Mouse (Mus musculus): ENCODE measurements around the gene Lrmp. TPM values are rescaled to one million over a fixed set of nuclear protein-coding genes. Genes with fewer than 3 reads are reported as not detected.
"Not testable (repeated sequence)": the region's sequence is repeated elsewhere in the genome, so short reads cannot be mapped to it uniquely, and the experiment has no call there.

The Lrmp gene
- total and polyA plus RNA-seq, 3 experiments = 0.04 to 0.05 TPM; not detected in 1

DNA sequence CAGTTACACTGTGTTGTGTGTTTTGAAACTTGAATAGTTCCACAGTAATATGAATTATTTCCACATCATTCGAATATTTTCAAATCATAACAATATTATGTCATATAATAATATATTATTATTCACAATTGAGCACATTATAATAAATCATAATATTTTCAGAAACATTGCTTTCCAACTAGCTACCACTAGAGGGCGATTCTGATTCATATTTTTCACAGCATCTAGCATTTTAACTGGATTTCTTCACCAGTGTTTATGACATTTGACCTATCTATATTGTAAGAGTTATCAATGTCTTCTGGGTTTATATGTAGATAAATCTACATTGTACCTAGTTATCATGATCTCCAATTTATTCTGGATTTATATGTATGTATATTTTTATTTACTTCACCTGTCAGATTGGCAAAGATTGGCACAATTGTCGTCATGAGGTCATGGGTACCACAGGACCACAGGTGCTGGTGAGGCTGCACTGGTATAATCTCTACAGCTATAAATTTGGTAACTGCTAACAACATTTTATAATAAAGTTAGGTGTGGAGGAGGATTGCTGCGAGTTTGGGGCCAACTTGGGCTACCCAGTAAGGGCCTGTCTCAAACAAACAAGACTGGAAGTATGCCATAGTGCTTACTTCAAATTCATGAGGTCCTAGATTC lies 26.9 kb upstream of the Lrmp start:
- Histone ChIP-seq H3K4me1 (ENCODE audit: insufficient read depth, low read depth, low read length) (no peaks in the 10 kb centered on the region), H3K27me3 (ENCODE audit: insufficient read depth, low read length) (no peaks in the 10 kb centered on the region), H3K9me3 (replicated peaks) (peaks cover 33% of the 10 kb centered on the region), H3K4me3 (ENCODE audit: low read depth, low read length) (no peak overlapping the region), H3K36me3 (replicated peaks) (no peaks in the 10 kb centered on the region)
- no peak for TF ChIP-seq GATA1 (IDR thresholded peaks at IDR 0.05; ENCODE audit: borderline replicate concordance, low read length)
- TF ChIP-seq TAL1 (conservative IDR thresholded peaks at IDR 0.05; ENCODE audit: low read depth, low read length) = no peak
- TF ChIP-seq POLR2AphosphoS5 (IDR thresholded peaks at IDR 0.05; ENCODE audit: insufficient replicate concordance, low read depth, low read length) = no peak
- no peak for TF ChIP-seq CTCF (IDR thresholded peaks at IDR 0.05; ENCODE audit: low read depth, low read length)
- no peak for TF ChIP-seq GATA2 (IDR thresholded peaks at IDR 0.05; ENCODE audit: borderline replicate concordance, low read depth, low read length)
- DNase-seq (ENCODE audit: low spot score) (no peak), ATAC-seq (ENCODE audit: extremely low read depth, insufficient number of reproducible peaks, low FRiP score, poor library complexity, severe bottlenecking) (no peak)

DNA sequence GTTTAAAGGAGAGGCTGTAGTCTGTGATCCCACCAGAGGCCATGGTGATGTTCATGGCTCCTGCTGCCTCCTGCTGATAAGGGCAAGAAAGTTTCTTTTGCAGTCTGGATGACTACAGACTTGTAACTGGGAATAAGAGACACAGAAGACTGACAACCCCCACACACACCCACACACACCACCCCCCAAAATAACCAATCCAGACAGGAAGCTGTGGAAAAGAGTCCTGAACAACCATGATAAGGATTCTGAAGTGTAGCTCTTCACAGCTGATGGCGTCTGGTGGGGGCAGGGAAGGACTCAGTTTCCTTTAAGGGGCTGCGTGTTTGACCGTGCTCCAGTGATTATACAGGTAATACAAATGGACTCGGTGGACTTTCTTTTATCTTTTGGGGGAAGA lies 26.1 kb upstream of the Lrmp start:
- no peaks in the 10 kb centered on the region for H3K27me3 ChIP-seq (ENCODE audit: insufficient read depth, low read length)
- no peaks in the 10 kb centered on the region for H3K4me1 ChIP-seq (ENCODE audit: insufficient read depth, low read depth, low read length)
- ATAC-seq (ENCODE audit: extremely low read depth, insufficient number of reproducible peaks, low FRiP score, poor library complexity, severe bottlenecking) (no peak), DNase-seq (ENCODE audit: low spot score) (no peak)
- no peak overlapping the region for H3K4me3 ChIP-seq (ENCODE audit: low read depth, low read length)
- no peaks in the 10 kb centered on the region for H3K36me3 ChIP-seq (replicated peaks)
- peaks cover 32% of the 10 kb centered on the region for H3K9me3 ChIP-seq (replicated peaks)
- no peak for TF ChIP-seq TAL1 (conservative IDR thresholded peaks at IDR 0.05; ENCODE audit: low read depth, low read length)
- no peak for TF ChIP-seq GATA1 (IDR thresholded peaks at IDR 0.05; ENCODE audit: borderline replicate concordance, low read length)
- TF ChIP-seq GATA2 (IDR thresholded peaks at IDR 0.05; ENCODE audit: borderline replicate concordance, low read depth, low read length) = no peak

GRCm38 (mm10) chr6:145090201-145090863 lies 25.1 kb upstream of the Lrmp start:
- no peak for DNase-seq (ENCODE audit: low spot score)
- Histone ChIP-seq H3K9me3 (replicated peaks) (peaks cover 39% of the 10 kb centered on the region), H3K4me3 (ENCODE audit: low read depth, low read length) (no peak overlapping the region), H3K27me3 (ENCODE audit: insufficient read depth, low read length) (no peaks in the 10 kb centered on the region), H3K4me1 (ENCODE audit: insufficient read depth, low read depth, low read length) (no peaks in the 10 kb centered on the region), H3K36me3 (replicated peaks) (no peaks in the 10 kb centered on the region)
- no peak for TF ChIP-seq POLR2AphosphoS5 (IDR thresholded peaks at IDR 0.05; ENCODE audit: insufficient replicate concordance, low read depth, low read length)
- no peak for ATAC-seq (ENCODE audit: extremely low read depth, insufficient number of reproducible peaks, low FRiP score, poor library complexity, severe bottlenecking)

DNA sequence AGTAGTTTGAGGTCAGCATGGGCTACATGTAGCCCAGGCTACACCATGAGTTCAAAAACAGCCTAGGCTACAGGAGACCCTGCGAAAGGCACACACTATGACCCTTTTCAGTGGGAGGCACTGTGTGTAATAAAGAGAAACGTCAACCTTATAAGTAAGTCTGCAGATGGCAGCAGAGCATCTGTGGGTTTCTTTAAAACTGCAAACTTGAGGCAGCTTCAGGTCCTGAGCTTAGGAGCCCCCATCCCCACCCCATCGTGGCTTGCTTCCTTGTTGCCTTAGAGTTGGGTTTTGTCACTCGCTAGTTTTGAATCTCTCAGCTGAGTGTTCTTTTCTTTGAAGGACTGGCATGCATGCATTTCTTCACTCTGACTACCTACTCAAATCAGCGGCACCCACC lies 24.5 kb upstream of the Lrmp start:
- ATAC-seq (ENCODE audit: extremely low read depth, insufficient number of reproducible peaks, low FRiP score, poor library complexity, severe bottlenecking) (no peak), DNase-seq (ENCODE audit: low spot score) (no peak)
- Histone ChIP-seq H3K36me3 (replicated peaks) (no peaks in the 10 kb centered on the region), H3K4me3 (ENCODE audit: low read depth, low read length) (no peak overlapping the region), H3K27me3 (ENCODE audit: insufficient read depth, low read length) (no peaks in the 10 kb centered on the region), H3K9me3 (replicated peaks) (peaks cover 39% of the 10 kb centered on the region), H3K4me1 (ENCODE audit: insufficient read depth, low read depth, low read length) (no peaks in the 10 kb centered on the region)
- TF ChIP-seq GATA2 (IDR thresholded peaks at IDR 0.05; ENCODE audit: borderline replicate concordance, low read depth, low read length) = no peak
- TF ChIP-seq CTCF (IDR thresholded peaks at IDR 0.05; ENCODE audit: low read depth, low read length) = no peak
- TF ChIP-seq GATA1 (IDR thresholded peaks at IDR 0.05; ENCODE audit: borderline replicate concordance, low read length) = no peak
- TF ChIP-seq POLR2AphosphoS5 (IDR thresholded peaks at IDR 0.05; ENCODE audit: insufficient replicate concordance, low read depth, low read length) = no peak
- no peak for TF ChIP-seq TAL1 (conservative IDR thresholded peaks at IDR 0.05; ENCODE audit: low read depth, low read length)

- Histone ChIP-seq H3K36me3 (replicated peaks) (no peaks in the 10 kb centered on the region), H3K4me3 (ENCODE audit: low read depth, low read length) (no peak overlapping the region), H3K9me3 (replicated peaks) (peaks cover 43% of the 10 kb centered on the region), H3K4me1 (ENCODE audit: insufficient read depth, low read depth, low read length) (no peaks in the 10 kb centered on the region), H3K27me3 (ENCODE audit: insufficient read depth, low read length) (no peaks in the 10 kb centered on the region)
- DNase-seq (ENCODE audit: low spot score) (no peak), ATAC-seq (ENCODE audit: extremely low read depth, insufficient number of reproducible peaks, low FRiP score, poor library complexity, severe bottlenecking) (no peak)
- TF ChIP-seq TAL1 (conservative IDR thresholded peaks at IDR 0.05; ENCODE audit: low read depth, low read length) = no peak
- TF ChIP-seq CTCF (IDR thresholded peaks at IDR 0.05; ENCODE audit: low read depth, low read length) = no peak
- no peak for TF ChIP-seq GATA1 (IDR thresholded peaks at IDR 0.05; ENCODE audit: borderline replicate concordance, low read length)
- no peak for TF ChIP-seq POLR2AphosphoS5 (IDR thresholded peaks at IDR 0.05; ENCODE audit: insufficient replicate concordance, low read depth, low read length)
- TF ChIP-seq GATA2 (IDR thresholded peaks at IDR 0.05; ENCODE audit: borderline replicate concordance, low read depth, low read length) = no peak
Observed at GRCm38 (mm10) chr6:145091998-145092397, 23.5 kb upstream of the Lrmp start.

GRCm38 (mm10) chr6:145093038-145093622 lies 22.3 kb upstream of the Lrmp start:
- not testable (repeated sequence) for H3K4me1 ChIP-seq (ENCODE audit: insufficient read depth, low read depth, low read length); H3K36me3 ChIP-seq (replicated peaks); H3K4me3 ChIP-seq (ENCODE audit: low read depth, low read length); DNase-seq (ENCODE audit: low spot score); H3K27me3 ChIP-seq (ENCODE audit: insufficient read depth, low read length); ATAC-seq (ENCODE audit: extremely low read depth, insufficient number of reproducible peaks, low FRiP score, poor library complexity, severe bottlenecking)
- H3K9me3 ChIP-seq (replicated peaks) = peaks cover 46% of the 10 kb centered on the region
